In the genomic region with DNA sequence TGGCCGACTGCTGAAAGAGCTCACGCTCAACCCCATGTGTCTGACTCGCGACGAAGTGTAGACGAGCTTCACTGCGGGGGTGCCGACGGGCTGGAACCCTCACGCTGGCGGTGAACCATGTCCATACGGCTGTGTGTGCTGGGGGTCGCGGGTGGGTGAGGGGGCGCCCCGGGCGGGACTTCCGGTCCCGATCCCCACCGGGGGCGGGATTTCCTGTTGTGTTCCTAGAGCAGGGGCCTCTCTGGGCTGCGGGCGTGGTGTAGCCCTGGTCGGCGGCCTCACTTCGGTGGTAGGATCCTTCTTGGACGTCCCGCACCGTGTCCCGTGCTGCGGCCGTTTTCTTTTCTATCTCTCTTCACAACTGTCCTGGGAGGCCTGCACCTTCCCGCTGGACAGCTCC, we compare ENCODE assay signal across 1 mouse cellular context.
TF ChIP-seq lines count a peak whose summit lies in the region.

No protein-coding gene starts in this region.

TF ChIP-seq in MEL, 35 proteins besides CTCF, POLR2A, EP300 and RAD21:
- TF ChIP-seq ELF1 (IDR thresholded peaks at IDR 0.05; ENCODE audit: low read depth, low read length): peak; percentile 57
- peak; percentile 33; the same call in 1 of the 2 replicates for TF ChIP-seq NELFE (IDR thresholded peaks at IDR 0.05; ENCODE audit: low read depth, low read length)
- TF ChIP-seq E2F4 (IDR thresholded peaks at IDR 0.05; ENCODE audit: borderline replicate concordance, low read depth, low read length): no peak
